Mouse (Mus musculus): Measurements from ENCODE around the gene Dis3l. TPM values are rescaled to one million over a fixed set of nuclear protein-coding genes. Genes with fewer than 3 reads are reported as not detected.

Gene Dis3l
- polyA plus RNA-seq, 1 experiment: 94.9 TPM

- no peaks in the 10 kb centered on the region for H3K27me3 ChIP-seq (ENCODE audit: control insufficient read depth, insufficient read depth, low read length)
- no peaks in the 10 kb centered on the region for H3K36me3 ChIP-seq (ENCODE audit: control insufficient read depth, insufficient read depth, low read length)
- H3K4me3 ChIP-seq (ENCODE audit: control insufficient read depth, low read depth, low read length): no peak overlapping the region
- TF ChIP-seq CTCF (IDR thresholded peaks at IDR 0.05; ENCODE audit: control insufficient read depth, insufficient read depth, insufficient replicate concordance, low read depth, low read length) (no peak), POLR2A (IDR thresholded peaks at IDR 0.05; ENCODE audit: control insufficient read depth, low read depth, low read length) (no peak)
- H3K4me1 ChIP-seq (ENCODE audit: control insufficient read depth, insufficient read depth, low read length): no peaks in the 10 kb centered on the region
- H3K27ac ChIP-seq (ENCODE audit: control insufficient read depth, insufficient read depth, low read depth, low read length): no peak overlapping the region
These were observed 30.3 kb upstream of the Dis3l start for GRCm38 (mm10) chr9:64371305-64371819.

- Histone ChIP-seq H3K27me3 (ENCODE audit: control insufficient read depth, insufficient read depth, low read length) (no peaks in the 10 kb centered on the region), H3K27ac (ENCODE audit: control insufficient read depth, insufficient read depth, low read depth, low read length) (no peak overlapping the region), H3K4me3 (ENCODE audit: control insufficient read depth, low read depth, low read length) (no peak overlapping the region), H3K4me1 (ENCODE audit: control insufficient read depth, insufficient read depth, low read length) (no peaks in the 10 kb centered on the region), H3K36me3 (ENCODE audit: control insufficient read depth, insufficient read depth, low read length) (no peaks in the 10 kb centered on the region)
- no peak for TF ChIP-seq POLR2A (IDR thresholded peaks at IDR 0.05; ENCODE audit: control insufficient read depth, low read depth, low read length)
- TF ChIP-seq CTCF (IDR thresholded peaks at IDR 0.05; ENCODE audit: control insufficient read depth, insufficient read depth, insufficient replicate concordance, low read depth, low read length): no peak
These were observed 28.8 kb upstream of the Dis3l start for GRCm38 (mm10) chr9:64369871-64370270.

GRCm38 (mm10) chr9:64361231-64361950 is 20.3 kb upstream of the Dis3l start:
- Histone ChIP-seq H3K36me3 (ENCODE audit: control insufficient read depth, insufficient read depth, low read length) (no peaks in the 10 kb centered on the region), H3K27ac (ENCODE audit: control insufficient read depth, insufficient read depth, low read depth, low read length) (no peak overlapping the region), H3K4me1 (ENCODE audit: control insufficient read depth, insufficient read depth, low read length) (no peaks in the 10 kb centered on the region), H3K27me3 (ENCODE audit: control insufficient read depth, insufficient read depth, low read length) (no peaks in the 10 kb centered on the region), H3K4me3 (ENCODE audit: control insufficient read depth, low read depth, low read length) (no peak overlapping the region)
- TF ChIP-seq CTCF (IDR thresholded peaks at IDR 0.05; ENCODE audit: control insufficient read depth, insufficient read depth, insufficient replicate concordance, low read depth, low read length) (no peak), POLR2A (IDR thresholded peaks at IDR 0.05; ENCODE audit: control insufficient read depth, low read depth, low read length) (no peak)

GRCm38 (mm10) chr9:64355627-64356026 is 14.5 kb upstream of the Dis3l start:
- Histone ChIP-seq H3K4me1 (ENCODE audit: control insufficient read depth, insufficient read depth, low read length) (no peaks in the 10 kb centered on the region), H3K36me3 (ENCODE audit: control insufficient read depth, insufficient read depth, low read length) (no peaks in the 10 kb centered on the region), H3K27ac (ENCODE audit: control insufficient read depth, insufficient read depth, low read depth, low read length) (no peak overlapping the region), H3K4me3 (ENCODE audit: control insufficient read depth, low read depth, low read length) (no peak overlapping the region), H3K27me3 (ENCODE audit: control insufficient read depth, insufficient read depth, low read length) (no peaks in the 10 kb centered on the region)
- no peak for TF ChIP-seq POLR2A (IDR thresholded peaks at IDR 0.05; ENCODE audit: control insufficient read depth, low read depth, low read length)
- no peak for TF ChIP-seq CTCF (IDR thresholded peaks at IDR 0.05; ENCODE audit: control insufficient read depth, insufficient read depth, insufficient replicate concordance, low read depth, low read length)

- no peaks in the 10 kb centered on the region for H3K27me3 ChIP-seq (ENCODE audit: control insufficient read depth, insufficient read depth, low read length)
- no peak for TF ChIP-seq POLR2A (IDR thresholded peaks at IDR 0.05; ENCODE audit: control insufficient read depth, low read depth, low read length)
- TF ChIP-seq CTCF (IDR thresholded peaks at IDR 0.05; ENCODE audit: control insufficient read depth, insufficient read depth, insufficient replicate concordance, low read depth, low read length): peak; percentile 18; the same call in 1 of the 2 replicates
- H3K4me1 ChIP-seq (ENCODE audit: control insufficient read depth, insufficient read depth, low read length): no peaks in the 10 kb centered on the region
- no peak overlapping the region for H3K27ac ChIP-seq (ENCODE audit: control insufficient read depth, insufficient read depth, low read depth, low read length)
- no peaks in the 10 kb centered on the region for H3K36me3 ChIP-seq (ENCODE audit: control insufficient read depth, insufficient read depth, low read length)
- H3K4me3 ChIP-seq (ENCODE audit: control insufficient read depth, low read depth, low read length): no peak overlapping the region
These were observed 10.1 kb upstream of the Dis3l start for GRCm38 (mm10) chr9:64351191-64351590.

- Histone ChIP-seq H3K27ac (ENCODE audit: control insufficient read depth, insufficient read depth, low read depth, low read length) (no peak overlapping the region), H3K4me1 (ENCODE audit: control insufficient read depth, insufficient read depth, low read length) (no peaks in the 10 kb centered on the region), H3K4me3 (ENCODE audit: control insufficient read depth, low read depth, low read length) (no peak overlapping the region), H3K36me3 (ENCODE audit: control insufficient read depth, insufficient read depth, low read length) (no peaks in the 10 kb centered on the region), H3K27me3 (ENCODE audit: control insufficient read depth, insufficient read depth, low read length) (no peaks in the 10 kb centered on the region)
- TF ChIP-seq POLR2A (IDR thresholded peaks at IDR 0.05; ENCODE audit: control insufficient read depth, low read depth, low read length) (no peak), CTCF (IDR thresholded peaks at IDR 0.05; ENCODE audit: control insufficient read depth, insufficient read depth, insufficient replicate concordance, low read depth, low read length) (no peak)
These were observed 8.4 kb upstream of the Dis3l start for GRCm38 (mm10) chr9:64349490-64349889.

- no peak overlapping the region for H3K4me3 ChIP-seq (ENCODE audit: control insufficient read depth, low read depth, low read length)
- no peak overlapping the region for H3K27ac ChIP-seq (ENCODE audit: control insufficient read depth, insufficient read depth, low read depth, low read length)
- TF ChIP-seq POLR2A (IDR thresholded peaks at IDR 0.05; ENCODE audit: control insufficient read depth, low read depth, low read length) (no peak), CTCF (IDR thresholded peaks at IDR 0.05; ENCODE audit: control insufficient read depth, insufficient read depth, insufficient replicate concordance, low read depth, low read length) (no peak)
- no peaks in the 10 kb centered on the region for H3K36me3 ChIP-seq (ENCODE audit: control insufficient read depth, insufficient read depth, low read length)
- H3K4me1 ChIP-seq (ENCODE audit: control insufficient read depth, insufficient read depth, low read length): no peaks in the 10 kb centered on the region
- no peaks in the 10 kb centered on the region for H3K27me3 ChIP-seq (ENCODE audit: control insufficient read depth, insufficient read depth, low read length)
These were observed 6.3 kb upstream of the Dis3l start for GRCm38 (mm10) chr9:64347377-64347776.
